Mouse (Mus musculus) kidney, embryonic 16.5 days (tissue): ENCODE measurements around the gene Tax1bp1. TPM values are rescaled to one million over a fixed set of nuclear protein-coding genes. Genes with fewer than 3 reads are reported as not detected.

ENCODE experiments used
- ATAC-seq: fragments of 200-750 bp; cut with Nextera tagmentation; 2 replicates; pipeline ENCODE4 v1.8.0; 2017; ENCODE audit warnings: moderate TSS enrichment; ENCODE audit not compliant: low FRiP score, low TSS enrichment
- H3K27ac ChIP-seq: fragments of 300-500 bp; sonication (generic); 2 replicates; pipeline ENCODE4 v1.5.1; 2014; ENCODE audit warnings: low read length
- H3K27me3 ChIP-seq: fragments of 300-500 bp; sonication (generic); 2 replicates; pipeline ENCODE4 v1.6.1; 2014; ENCODE audit warnings: low read length, control low read depth, mixed read lengths; ENCODE audit not compliant: insufficient read depth
- H3K36me3 ChIP-seq: fragments of 300-500 bp; sonication (generic); 2 replicates; pipeline ENCODE4 v1.6.1; 2014; ENCODE audit warnings: low read length, control low read depth, mixed read lengths; ENCODE audit not compliant: insufficient read depth
- H3K4me1 ChIP-seq: fragments of 300-500 bp; sonication (generic); 2 replicates; pipeline ENCODE4 v1.6.1; 2014; ENCODE audit warnings: low read length, control low read depth, mixed read lengths; ENCODE audit not compliant: insufficient read depth
- H3K4me2 ChIP-seq: fragments of 300-500 bp; sonication (generic); replicated peaks from 2 replicates; pipeline ENCODE4 v1.6.1; 2014; ENCODE audit warnings: low read depth, low read length
- H3K4me3 ChIP-seq: fragments of 300-500 bp; sonication (generic); 2 replicates; pipeline ENCODE4 v1.5.1; 2014; ENCODE audit warnings: mild to moderate bottlenecking, low read length
- H3K9ac ChIP-seq: fragments of 300-500 bp; sonication (generic); replicated peaks from 2 replicates; pipeline ENCODE4 v1.6.1; 2014; ENCODE audit warnings: low read length
- H3K9me3 ChIP-seq: fragments of 300-500 bp; sonication (generic); 2 replicates; pipeline ENCODE4 v1.6.1; 2016; ENCODE audit warnings: low read length, control low read depth
- WGBS: fragments of 180-500 bp; shearing (Covaris S2); extraction: QIAGEN DNeasy Blood & Tissue Kit; methylation state at CpG from one replicate; pipeline ENCODE4 v1.1.7; 2014; 5-methylcytosine and 5-hydroxymethylcytosine counted together
- polyA plus RNA-seq: library from polyadenylated mRNA; unstranded; fragments of >200 nt; fragmentation: Nextera tagmentation; extraction: Ambion mirVana; gene quantifications from 2 replicates; pipeline ENCODE4 v1.2.1, GENCODE M21; 2015

The Tax1bp1 gene
- polyA plus RNA-seq, 1 experiment from 2014 or later: 135 TPM

DNA sequence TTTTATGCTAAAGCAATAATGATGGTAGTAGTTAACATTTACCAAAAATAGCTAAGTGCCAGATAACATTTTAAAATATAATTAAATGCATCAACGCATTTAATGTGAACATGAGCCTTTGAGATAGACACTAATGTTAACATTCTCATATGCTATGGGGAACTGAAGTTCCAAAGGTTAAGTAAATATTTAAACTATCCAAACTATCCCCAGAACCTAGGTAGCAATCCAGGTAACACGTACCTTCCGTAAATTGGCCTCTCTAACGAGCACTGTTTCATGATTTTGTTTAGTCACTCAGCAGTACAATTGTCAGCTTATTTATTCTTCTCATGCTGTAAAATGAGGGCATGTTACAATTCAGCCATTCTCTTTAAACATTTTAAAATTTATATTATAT, 13.6 kb upstream of the Tax1bp1 start:
- 72% methylated on average over 4 of the region's 4 CpGs for WGBS
- ATAC-seq: no peak
- H3K9ac ChIP-seq: no peak overlapping the region

DNA sequence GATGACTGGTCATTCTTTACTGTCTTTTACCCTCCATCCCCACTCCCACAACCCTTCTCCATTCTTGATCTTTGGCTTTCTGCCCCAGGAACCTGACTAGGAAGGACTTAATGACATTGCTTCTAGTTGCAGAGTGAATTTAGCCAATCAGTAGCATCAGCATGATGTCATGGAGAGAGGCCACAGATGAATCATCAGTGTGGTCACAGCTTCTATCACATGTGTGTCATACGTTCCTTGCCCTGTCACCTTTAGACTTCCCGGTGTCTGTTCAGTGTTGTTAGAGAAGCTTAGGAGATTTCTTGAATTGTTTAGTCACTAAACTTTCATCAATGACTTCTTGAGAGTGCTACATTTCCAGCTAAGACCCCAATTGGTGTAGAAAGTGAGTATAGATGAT, 10.3 kb upstream of the Tax1bp1 start:
- Histone ChIP-seq H3K4me1 (no peaks in the 10 kb centered on the region), H3K9me3 (no peaks in the 10 kb centered on the region), H3K36me3 (no peaks in the 10 kb centered on the region), H3K4me3 (no peak overlapping the region), H3K27ac (no peak overlapping the region), H3K9ac (no peak overlapping the region), H3K4me2 (no peak overlapping the region), H3K27me3 (no peaks in the 10 kb centered on the region)
- ATAC-seq: no peak
- 88% methylated on average over 2 of the region's 2 CpGs for whole genome bisulfite sequencing

More for the DNA sequence above, 13.6 kb upstream of the Tax1bp1 start:
- no peak overlapping the region for H3K4me2 ChIP-seq
- no peak overlapping the region for H3K4me3 ChIP-seq
- H3K27ac ChIP-seq: no peak overlapping the region
- no peaks in the 10 kb centered on the region for H3K36me3 ChIP-seq
- H3K27me3 ChIP-seq: no peaks in the 10 kb centered on the region
- no peaks in the 10 kb centered on the region for H3K4me1 ChIP-seq
- no peaks in the 10 kb centered on the region for H3K9me3 ChIP-seq

DNA sequence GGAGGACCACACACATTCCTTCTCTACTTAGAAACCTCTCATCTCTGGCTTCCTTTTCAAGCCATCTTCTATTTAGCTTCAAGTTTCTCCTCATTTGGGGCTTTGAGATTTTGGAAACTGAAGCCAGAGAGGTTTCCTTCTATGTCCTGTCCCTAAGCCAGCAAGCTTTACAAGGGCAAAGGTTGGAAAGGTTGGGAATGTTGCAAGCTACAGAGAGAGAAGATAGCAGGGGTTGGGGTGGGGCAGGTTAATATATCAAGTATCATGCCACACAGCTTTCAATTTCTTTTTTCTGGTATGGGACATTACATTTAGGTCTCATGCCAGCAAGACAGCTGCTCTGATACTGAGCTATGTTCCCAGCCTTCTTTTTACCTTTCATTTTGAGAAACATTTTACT, 8.2 kb upstream of the Tax1bp1 start:
- no peaks in the 10 kb centered on the region for H3K9me3 ChIP-seq
- H3K36me3 ChIP-seq: no peaks in the 10 kb centered on the region
- no peak for ATAC-seq
- no peak overlapping the region for H3K9ac ChIP-seq
- no peaks in the 10 kb centered on the region for H3K27me3 ChIP-seq
- H3K4me1 ChIP-seq: no peaks in the 10 kb centered on the region
- no peak overlapping the region for H3K4me2 ChIP-seq
- no peak overlapping the region for H3K4me3 ChIP-seq
- H3K27ac ChIP-seq: no peak overlapping the region

DNA sequence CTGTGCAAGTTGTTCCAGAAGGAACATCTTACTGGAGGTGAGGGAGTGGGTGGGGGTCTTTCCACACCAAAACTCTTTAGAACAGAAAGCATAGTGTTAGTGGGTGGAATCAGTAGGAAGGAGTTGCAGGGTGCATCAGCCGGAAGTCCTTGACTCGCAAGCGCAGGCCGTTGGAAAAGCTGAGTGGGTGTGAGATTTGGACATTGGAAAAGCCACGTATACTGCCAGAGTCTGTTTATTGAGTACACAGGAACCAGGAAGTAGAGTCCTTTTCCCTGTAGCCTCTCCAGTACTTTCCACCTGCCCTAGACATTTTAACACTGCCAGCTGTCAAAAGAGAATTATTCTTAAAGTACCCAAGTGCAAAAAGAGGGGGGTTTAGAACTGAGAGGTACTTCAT, 5.7 kb upstream of the Tax1bp1 start:
- Histone ChIP-seq H3K27ac (no peak overlapping the region), H3K4me2 (no peak overlapping the region), H3K9me3 (no peaks in the 10 kb centered on the region), H3K9ac (no peak overlapping the region), H3K4me1 (no peaks in the 10 kb centered on the region), H3K36me3 (no peaks in the 10 kb centered on the region), H3K27me3 (no peaks in the 10 kb centered on the region), H3K4me3 (no peak overlapping the region)
- ATAC-seq: no peak
- 85% methylated on average over 5 of the region's 5 CpGs for WGBS

DNA sequence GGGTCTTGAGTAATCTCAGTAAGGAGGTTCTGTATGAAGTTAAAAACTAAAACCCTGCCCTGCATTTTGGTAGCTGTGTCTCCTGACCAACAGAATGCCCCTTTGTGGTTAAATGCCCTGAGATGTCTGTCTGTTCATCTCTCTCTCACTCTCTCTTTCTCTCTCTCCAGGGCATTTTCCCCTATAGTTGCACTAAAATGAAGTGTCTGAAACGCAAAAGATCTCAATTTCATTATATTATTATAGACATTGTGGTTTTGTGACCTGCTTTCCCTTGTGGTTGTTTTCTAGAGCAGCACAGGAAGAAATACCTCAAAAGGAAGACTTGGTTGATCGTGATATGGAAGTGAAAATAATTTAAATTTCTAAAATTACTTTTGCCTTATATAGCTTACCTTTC, 966 bp upstream of the Tax1bp1 start:
- 79% methylated on average over 2 of the region's 2 CpGs for WGBS
- Histone ChIP-seq H3K4me2 (no peak overlapping the region), H3K27ac (no peak overlapping the region), H3K4me3 (no peak overlapping the region), H3K27me3 (no peaks in the 10 kb centered on the region), H3K9ac (no peak overlapping the region), H3K4me1 (peaks cover 3% of the 10 kb centered on the region), H3K9me3 (no peaks in the 10 kb centered on the region), H3K36me3 (no peaks in the 10 kb centered on the region)
- ATAC-seq: no peak

DNA sequence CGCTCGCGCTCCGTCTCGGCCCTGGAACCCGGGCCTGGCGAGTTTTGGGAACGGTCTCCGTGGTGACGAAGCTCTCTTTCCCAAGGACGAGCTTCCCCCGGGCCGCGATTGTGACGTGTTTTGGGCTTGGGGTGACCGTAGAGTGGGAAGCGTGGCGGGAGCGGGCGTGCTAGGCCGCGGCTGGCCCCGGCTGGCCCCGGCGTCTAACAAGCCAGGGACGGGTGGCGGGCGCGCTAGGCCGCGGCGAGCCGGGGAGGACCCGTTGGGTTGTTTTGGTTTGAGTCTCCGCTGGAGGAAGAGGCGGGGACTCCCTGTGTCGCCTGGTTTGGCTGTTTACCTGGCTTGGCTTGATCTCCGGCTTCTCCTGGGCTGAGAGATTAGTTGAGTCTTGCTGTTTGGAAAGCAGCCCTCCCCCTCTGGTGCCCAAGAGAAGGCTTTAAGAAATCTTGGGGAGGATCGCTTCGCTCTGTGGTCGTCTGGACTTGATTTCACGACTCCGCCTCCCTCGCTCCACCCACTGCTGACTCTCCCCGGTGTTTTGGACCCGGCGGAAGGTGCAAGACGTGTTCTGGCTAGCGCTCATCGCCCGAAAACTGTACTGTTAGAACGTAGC, 474 bp downstream of the Tax1bp1 start:
- H3K4me1 ChIP-seq: peaks cover 3% of the 10 kb centered on the region
- peak overlapping the region; percentile 99 for H3K4me3 ChIP-seq
- WGBS: under 1% methylated on average over 52 of the region's 52 CpGs
- no peaks in the 10 kb centered on the region for H3K27me3 ChIP-seq
- H3K9me3 ChIP-seq: no peaks in the 10 kb centered on the region
- peak overlapping the region; percentile 90 for H3K27ac ChIP-seq
- ATAC-seq: peak; percentile 90
- H3K36me3 ChIP-seq: no peaks in the 10 kb centered on the region
- H3K9ac ChIP-seq: peak overlapping the region; percentile 94
- H3K4me2 ChIP-seq: peak overlapping the region; percentile 73

DNA sequence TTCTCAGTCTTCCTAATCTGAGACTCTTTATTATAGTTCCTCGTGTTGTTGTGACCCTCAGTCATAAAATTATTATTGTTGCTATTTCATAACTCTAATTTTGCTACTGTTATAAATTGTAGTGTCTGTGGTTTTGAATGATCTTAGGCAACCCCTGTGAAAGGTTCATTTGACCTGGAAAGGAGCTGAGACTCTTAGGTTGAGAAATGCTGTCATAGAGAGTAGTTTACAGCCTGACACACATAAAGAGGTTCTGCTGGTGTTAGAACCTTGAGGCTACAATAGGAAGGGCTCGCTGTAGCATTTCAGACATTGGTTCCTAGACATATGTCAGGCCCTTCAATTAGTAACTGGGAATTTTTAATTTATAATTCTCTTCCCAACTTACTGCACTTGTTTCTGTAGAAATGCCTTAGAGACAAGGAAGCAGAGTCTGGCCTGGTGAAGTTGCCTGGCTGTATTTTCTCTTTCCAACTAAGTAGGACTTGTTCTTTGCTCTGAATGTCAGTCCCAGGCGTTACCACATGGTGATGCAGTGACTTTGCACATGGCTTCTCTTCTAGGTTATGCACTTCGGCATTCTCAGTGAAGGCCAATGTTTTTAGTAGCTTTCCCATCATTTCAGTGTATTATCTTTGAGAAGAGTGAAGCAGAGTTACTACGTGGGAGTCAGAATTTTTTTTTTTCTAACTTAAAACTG, 4.1 kb downstream of the Tax1bp1 start:
- H3K36me3 ChIP-seq: no peaks in the 10 kb centered on the region

DNA sequence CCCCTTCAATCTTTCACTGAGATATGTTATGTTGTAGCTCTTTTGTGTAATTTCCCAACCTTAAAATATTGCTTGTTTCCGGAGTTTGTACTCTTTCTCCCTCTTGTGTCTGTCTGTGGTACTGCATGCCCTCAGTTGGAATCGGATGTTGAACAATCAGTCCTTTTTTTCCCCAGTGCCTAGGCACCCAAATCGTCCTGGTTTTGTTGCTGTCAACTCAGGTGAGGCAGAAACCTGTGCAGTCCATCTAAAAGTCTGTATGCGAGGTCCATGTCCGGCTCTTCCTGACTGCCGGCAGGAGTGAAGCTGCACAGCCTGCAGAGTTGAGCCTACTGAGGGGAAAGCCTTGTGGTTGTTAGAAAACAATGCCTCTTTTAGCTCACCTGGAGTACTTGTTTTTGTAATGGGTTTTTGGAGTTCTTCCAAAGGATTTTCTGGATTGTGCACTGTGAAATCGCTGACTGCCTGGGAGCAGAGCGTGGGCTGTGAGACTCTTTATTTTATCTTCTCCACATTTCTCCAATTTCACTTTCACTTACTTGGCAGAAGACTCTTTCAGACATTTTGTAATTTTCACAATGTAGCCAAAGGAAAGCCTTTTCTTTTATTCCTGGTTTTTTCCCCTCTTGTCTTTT, 11.4 kb downstream of the Tax1bp1 start:
- peaks cover 15% of the 10 kb centered on the region; the same call in 1 of the 2 replicates for H3K36me3 ChIP-seq
- no peak overlapping the region for H3K27ac ChIP-seq
- no peaks in the 10 kb centered on the region for H3K27me3 ChIP-seq
- no peak overlapping the region for H3K4me2 ChIP-seq
- H3K9ac ChIP-seq: no peak overlapping the region
- no peak for ATAC-seq
- 51% methylated on average over 8 of the region's 8 CpGs for WGBS
- no peak overlapping the region for H3K4me3 ChIP-seq
- H3K4me1 ChIP-seq: no peaks in the 10 kb centered on the region
- no peaks in the 10 kb centered on the region for H3K9me3 ChIP-seq

More for the DNA sequence above, 4.1 kb downstream of the Tax1bp1 start:
- ATAC-seq: no peak
- WGBS: 77% methylated on average over 5 of the region's 5 CpGs
- Histone ChIP-seq H3K9me3 (no peaks in the 10 kb centered on the region), H3K27ac (no peak overlapping the region), H3K4me1 (peaks cover 3% of the 10 kb centered on the region), H3K27me3 (no peaks in the 10 kb centered on the region), H3K4me2 (no peak overlapping the region), H3K9ac (no peak overlapping the region), H3K4me3 (no peak overlapping the region)

DNA sequence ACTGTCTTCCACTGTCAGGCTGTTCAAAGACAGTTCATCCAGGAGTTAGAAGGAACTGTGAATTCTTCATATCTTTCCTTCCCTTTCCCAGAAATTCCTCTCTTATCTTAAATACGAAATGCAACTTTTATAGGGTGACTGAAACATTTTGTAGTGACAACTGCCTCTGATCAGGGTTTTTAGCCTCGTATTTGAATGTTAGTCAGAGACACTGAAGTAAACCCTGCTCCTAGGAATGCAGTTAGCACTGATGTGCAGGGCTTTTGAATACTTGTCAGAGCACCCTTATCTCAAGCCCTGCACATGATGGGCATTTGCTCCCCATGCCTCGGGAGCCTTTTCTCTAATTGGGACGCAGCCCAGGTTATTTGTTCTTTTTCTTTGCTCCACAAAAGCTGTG, 16.8 kb downstream of the Tax1bp1 start:
- 71% methylated on average over 4 of the region's 4 CpGs for WGBS
- Histone ChIP-seq H3K4me2 (no peak overlapping the region), H3K27ac (no peak overlapping the region), H3K36me3 (peaks cover 19% of the 10 kb centered on the region; the same call in 1 of the 2 replicates), H3K27me3 (no peaks in the 10 kb centered on the region), H3K9ac (no peak overlapping the region), H3K9me3 (no peaks in the 10 kb centered on the region), H3K4me3 (no peak overlapping the region), H3K4me1 (no peaks in the 10 kb centered on the region)
- no peak for ATAC-seq

DNA sequence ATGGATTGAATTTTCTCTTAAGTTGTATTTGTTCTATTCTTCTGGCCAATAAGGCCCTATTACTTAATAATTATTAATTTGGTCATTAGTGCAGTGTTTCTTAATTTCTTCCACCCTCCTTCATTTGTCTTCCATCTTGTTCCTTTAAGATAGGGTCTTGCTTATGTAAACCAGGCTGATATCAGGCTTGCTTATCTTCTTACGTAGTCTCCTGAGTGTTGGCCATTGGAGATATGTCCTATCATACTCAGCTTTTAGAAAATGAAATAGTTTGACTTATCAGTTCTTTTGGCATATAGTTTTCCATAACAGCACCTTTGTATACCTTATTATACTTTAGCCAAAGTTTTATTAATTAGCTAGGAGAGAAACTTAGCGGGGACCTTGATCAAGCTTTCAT, 21.1 kb downstream of the Tax1bp1 start:
- no peak overlapping the region for H3K4me3 ChIP-seq
- H3K4me2 ChIP-seq: no peak overlapping the region
- H3K9me3 ChIP-seq: no peaks in the 10 kb centered on the region
- H3K9ac ChIP-seq: no peak overlapping the region
- no peak overlapping the region for H3K27ac ChIP-seq
- peaks cover 25% of the 10 kb centered on the region for H3K36me3 ChIP-seq
- 91% methylated on average over 2 of the region's 2 CpGs for WGBS
- ATAC-seq: no peak
- H3K4me1 ChIP-seq: no peaks in the 10 kb centered on the region
- no peaks in the 10 kb centered on the region for H3K27me3 ChIP-seq
